Mouse (Mus musculus) lung, adult 2 months (tissue): ENCODE measurements around the gene Ass1. TPM values are rescaled to one million over a fixed set of nuclear protein-coding genes. Genes with fewer than 3 reads are reported as not detected.
A peak's percentile ranks its signal among the peaks of the same experiment; 100 is the strongest.

Source experiments
- DNase-seq: peaks from one replicate; pipeline ENCODE4 v3.0.0; 2022
- H3K4me1 ChIP-seq: fragments of 200-500 bp; 2 replicates; pipeline ENCODE4 v1.6.1; 2011; ENCODE audit warnings: low read length; ENCODE audit not compliant: control insufficient read depth, insufficient read depth
- H3K4me3 ChIP-seq: fragments of 200-500 bp; replicated peaks from 2 replicates; pipeline ENCODE3; 2011; ENCODE audit warnings: low read depth, mild to moderate bottlenecking, control low read depth, low read length; ENCODE audit errors: extremely low read depth
- CTCF ChIP-seq: fragments of 200-500 bp; IDR thresholded peaks from 2 replicates; pipeline ENCODE4 v1.5.1; 2011; ENCODE audit warnings: mild to moderate bottlenecking, low read length, control low read depth; ENCODE audit not compliant: insufficient read depth
- POLR2A ChIP-seq: fragments of 200-500 bp; IDR thresholded peaks from 2 replicates; pipeline ENCODE4 v1.6.1; 2011; ENCODE audit warnings: low read depth, mild to moderate bottlenecking, control low read depth, low read length, borderline replicate concordance; ENCODE audit errors: extremely low read depth
- WGBS: fragments of 180-500 bp; shearing (Covaris S2); methylation state at CpG from one replicate; pipeline ENCODE4 v1.1.7; 2018; 5-methylcytosine and 5-hydroxymethylcytosine counted together
- polyA plus RNA-seq: library from polyadenylated mRNA; depleted of rRNA; stranded (reverse); fragments of >200 nt; gene quantifications from 2 replicates; pipeline ENCODE4 v1.2.3, GENCODE M21; 2012

The Ass1 gene
- polyA plus RNA-seq, 1 experiment, result 18.2 TPM

DNA sequence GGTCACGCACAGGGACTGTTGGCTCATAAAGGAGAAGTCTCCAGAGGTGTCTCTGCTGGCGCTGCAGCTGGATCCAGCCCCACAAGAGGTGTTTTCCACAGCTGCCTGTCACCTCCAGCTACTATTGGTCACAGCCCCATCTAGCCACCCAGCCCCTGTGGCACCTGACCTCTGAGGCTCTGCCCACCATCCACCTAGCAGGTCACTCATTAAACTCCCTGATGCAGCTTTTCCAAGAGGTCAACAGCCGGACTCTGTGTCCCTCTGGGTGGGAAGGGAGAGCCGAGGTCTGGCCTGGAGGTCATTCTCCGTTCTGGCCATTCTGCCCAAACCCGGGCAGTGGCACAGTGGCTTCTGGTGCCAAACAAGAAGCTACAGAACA lies 5.5 kb upstream of the Ass1 start:
- no peak for DNase-seq

DNA sequence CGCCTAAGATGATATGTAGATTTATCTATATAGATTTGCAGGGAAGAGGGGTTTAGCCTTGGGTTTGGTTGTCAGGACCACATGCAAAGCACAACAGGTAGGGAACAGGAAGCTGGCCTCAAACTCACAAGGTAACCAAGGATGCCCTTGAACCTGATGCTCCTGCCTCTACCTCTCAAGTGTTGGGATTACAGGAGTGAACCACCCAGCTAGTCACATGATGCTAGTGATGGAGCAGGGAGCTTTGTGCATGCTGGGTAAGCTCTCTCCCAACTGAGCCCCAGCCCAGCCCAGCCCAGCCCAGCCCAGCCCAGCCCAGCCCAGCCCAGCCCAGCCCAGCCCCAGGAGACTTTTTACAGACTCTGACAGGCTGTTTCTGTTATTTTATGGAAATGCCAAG lies 2.5 kb upstream of the Ass1 start:
- Histone ChIP-seq H3K4me1 (peaks cover 2% of the 10 kb centered on the region; the same call in 1 of the 2 replicates), H3K4me3 (no peak overlapping the region)
- no peak for DNase-seq
- WGBS, result 90% methylated on average over 1 of the region's 1 CpGs
- no peak for TF ChIP-seq POLR2A
- TF ChIP-seq CTCF, result no peak

More for the DNA sequence above, 5.5 kb upstream of the Ass1 start:
- TF ChIP-seq POLR2A, result no peak
- 69% methylated on average over 6 of the region's 6 CpGs for WGBS
- H3K4me3 ChIP-seq, result no peak overlapping the region
- H3K4me1 ChIP-seq, result peaks cover 5% of the 10 kb centered on the region

DNA sequence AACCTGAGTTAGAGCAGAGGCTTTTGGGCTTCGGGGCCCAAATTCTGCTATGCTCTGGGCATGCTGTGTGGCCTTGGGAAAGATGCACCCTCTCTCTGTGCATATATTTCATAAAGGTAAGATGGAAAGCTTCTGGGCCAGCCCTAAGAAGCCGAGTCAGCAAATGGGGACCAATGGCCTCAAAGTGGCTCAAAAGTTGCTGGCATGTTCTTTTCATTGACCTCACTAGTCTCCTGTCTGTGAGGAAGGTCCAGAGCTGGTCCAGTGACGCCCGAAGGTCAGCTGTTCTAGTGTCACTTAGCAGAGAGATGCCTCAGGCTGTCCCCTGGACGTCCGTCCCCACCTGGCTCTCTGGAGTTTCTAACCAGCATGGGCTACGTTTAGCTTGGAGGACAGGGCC lies 1.1 kb upstream of the Ass1 start:
- 93% methylated on average over 7 of the region's 7 CpGs for WGBS

DNA sequence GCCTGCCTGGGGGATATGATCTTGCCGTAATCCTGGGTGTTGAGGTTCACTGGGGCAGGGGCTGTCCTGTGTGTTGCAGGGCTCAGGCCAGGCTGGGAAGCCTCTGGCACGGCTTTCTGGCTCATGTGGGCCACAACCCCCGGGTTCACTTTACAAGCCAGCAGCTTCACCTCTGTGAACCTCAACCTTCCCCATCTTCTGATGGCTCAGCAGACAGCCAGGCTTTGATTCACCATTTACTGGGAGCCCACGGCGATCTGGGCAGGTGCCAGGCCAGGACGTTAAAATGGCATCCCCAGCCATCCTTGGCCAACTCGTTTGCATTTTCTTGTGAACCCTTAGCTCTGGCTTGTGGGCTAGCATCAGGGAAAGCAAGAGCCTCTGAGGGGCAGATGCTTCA lies 527 bp upstream of the Ass1 start:
- 47% methylated on average over 7 of the region's 7 CpGs for WGBS
- Histone ChIP-seq H3K4me1 (peaks cover 2% of the 10 kb centered on the region; the same call in 1 of the 2 replicates), H3K4me3 (no peak overlapping the region)
- TF ChIP-seq CTCF, result no peak
- no peak for TF ChIP-seq POLR2A
- no peak for DNase-seq

More for the DNA sequence above, 1.1 kb upstream of the Ass1 start:
- H3K4me3 ChIP-seq, result no peak overlapping the region
- no peak for DNase-seq
- TF ChIP-seq CTCF, result no peak
- no peak for TF ChIP-seq POLR2A
- peaks cover 2% of the 10 kb centered on the region; the same call in 1 of the 2 replicates for H3K4me1 ChIP-seq

DNA sequence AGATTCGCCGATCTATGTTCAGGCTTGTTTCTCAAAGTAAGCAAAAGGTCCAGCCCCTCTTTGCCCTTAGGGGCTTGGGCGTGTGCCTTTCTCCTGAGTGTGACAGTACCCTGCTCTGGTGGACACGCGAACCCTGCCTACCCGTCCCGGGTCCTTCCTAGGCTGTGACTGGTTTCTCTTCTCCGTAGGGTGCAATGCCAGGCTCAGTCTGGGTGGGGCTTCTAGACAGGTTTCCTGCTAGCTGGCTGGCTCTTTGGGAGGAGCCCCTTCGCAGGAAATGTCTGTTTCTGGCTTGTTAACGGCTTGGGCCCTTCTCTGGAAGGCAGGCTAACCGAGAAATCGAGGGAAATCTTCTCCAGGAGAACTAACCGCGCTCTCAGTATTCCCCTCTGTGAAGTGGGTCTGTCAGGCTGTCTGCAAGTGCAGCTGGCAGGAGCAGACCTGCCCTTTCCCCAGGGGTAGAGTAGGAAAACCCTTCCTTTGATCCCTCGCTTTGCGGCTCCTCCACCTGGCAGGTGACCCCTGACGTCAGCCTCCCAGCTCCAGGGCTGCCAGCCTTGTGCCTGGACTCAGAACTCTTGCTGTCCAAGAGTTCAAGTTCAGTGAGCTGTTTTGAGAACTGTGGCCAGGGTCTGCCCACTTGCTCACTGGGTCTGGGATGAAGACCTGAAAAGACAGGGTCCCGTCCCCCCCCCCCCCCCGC lies 827 bp downstream of the Ass1 start:
- peak; percentile 46 for DNase-seq
- 7% methylated on average over 19 of the region's 19 CpGs for WGBS
- no peak for TF ChIP-seq CTCF
- TF ChIP-seq POLR2A, result peak; percentile 91; the same call in 1 of the 2 replicates
- peak overlapping the region; percentile 67 for H3K4me3 ChIP-seq
- peaks cover 2% of the 10 kb centered on the region; the same call in 1 of the 2 replicates for H3K4me1 ChIP-seq

DNA sequence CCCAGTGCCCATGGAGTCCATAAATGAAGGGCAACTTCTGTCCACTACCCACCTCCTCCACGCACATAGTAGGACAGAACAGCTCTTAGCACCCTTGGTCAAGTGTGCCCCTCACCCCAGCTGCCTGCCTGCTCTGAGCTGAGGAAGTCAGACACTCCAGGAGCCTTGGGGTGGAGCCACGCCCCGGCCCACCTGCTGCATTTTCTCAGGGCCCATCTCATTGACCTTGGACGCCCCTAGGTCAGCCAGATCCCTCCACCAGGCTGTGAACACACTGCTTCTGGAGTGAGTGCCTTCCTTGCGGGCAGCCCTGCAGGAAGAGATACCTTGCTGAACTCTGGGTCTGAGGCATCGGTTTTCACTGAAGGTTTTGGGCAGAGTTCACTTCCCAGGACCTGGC lies 1.6 kb downstream of the Ass1 start:
- WGBS, result 67% methylated on average over 6 of the region's 6 CpGs
- peaks cover 2% of the 10 kb centered on the region; the same call in 1 of the 2 replicates for H3K4me1 ChIP-seq
- TF ChIP-seq CTCF, result no peak
- no peak for TF ChIP-seq POLR2A
- no peak for DNase-seq
- H3K4me3 ChIP-seq, result no peak overlapping the region

DNA sequence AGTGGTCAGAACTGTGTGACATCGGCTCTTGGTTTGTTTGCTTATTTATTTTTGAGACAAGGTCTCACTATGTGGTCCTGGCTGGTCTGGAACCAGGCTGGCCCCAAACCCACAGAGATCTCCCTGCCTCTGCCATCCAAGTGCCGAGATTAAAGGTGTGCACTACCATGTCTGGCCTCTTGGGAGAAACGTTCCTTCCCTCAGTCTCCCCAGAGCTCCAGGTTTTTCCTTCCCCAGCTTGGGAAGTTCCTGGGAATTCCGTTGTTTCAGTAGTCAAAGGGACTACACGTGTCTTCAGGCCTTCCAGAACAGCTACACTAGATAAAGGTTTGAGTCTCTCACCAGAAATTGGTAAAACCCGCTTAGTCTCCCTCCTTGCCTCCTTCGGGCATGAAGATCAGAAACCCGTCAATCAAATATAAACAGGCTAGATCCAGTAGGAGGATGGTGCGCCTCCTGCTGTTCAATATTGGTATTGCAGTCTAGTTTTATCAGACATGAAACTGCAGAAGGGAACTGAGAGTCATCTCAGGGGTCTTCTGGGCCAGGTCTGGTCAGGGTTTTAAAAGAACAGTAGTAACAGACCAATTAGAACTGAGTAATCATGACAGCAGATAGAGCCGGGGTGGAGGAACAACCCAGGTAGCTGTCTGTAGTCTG lies 2.5 kb downstream of the Ass1 start:
- peak; percentile 40 for DNase-seq
- WGBS, result 42% methylated on average over 10 of the region's 10 CpGs
- peaks cover 2% of the 10 kb centered on the region; the same call in 1 of the 2 replicates for H3K4me1 ChIP-seq
- TF ChIP-seq POLR2A (no peak), CTCF (peak; percentile 31; the same call in 1 of the 2 replicates)
- no peak overlapping the region for H3K4me3 ChIP-seq

DNA sequence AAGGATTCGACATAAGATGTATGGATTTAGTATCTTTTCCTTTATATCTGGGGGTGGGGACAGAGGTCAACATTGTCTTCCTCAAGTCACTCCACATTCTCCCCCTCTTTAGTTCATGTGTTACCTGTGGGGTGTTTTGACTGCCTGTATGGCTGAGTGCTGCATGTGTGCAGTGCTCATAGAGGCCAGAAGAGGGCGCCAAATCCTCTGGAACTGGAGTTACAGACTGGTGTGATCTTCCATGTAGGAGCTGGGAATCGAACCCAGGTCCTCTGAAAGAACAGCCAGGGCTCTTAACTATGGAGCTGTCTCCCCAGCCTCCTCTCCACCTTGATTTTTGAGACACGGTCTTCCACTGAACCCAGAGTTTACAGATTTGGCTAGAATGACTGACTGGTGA lies 3.9 kb downstream of the Ass1 start:
- no peak overlapping the region for H3K4me3 ChIP-seq
- 70% methylated on average over 4 of the region's 4 CpGs for WGBS
- no peak for DNase-seq
- TF ChIP-seq CTCF, result peak; percentile 56
- no peak for TF ChIP-seq POLR2A
- peaks cover 2% of the 10 kb centered on the region; the same call in 1 of the 2 replicates for H3K4me1 ChIP-seq

DNA sequence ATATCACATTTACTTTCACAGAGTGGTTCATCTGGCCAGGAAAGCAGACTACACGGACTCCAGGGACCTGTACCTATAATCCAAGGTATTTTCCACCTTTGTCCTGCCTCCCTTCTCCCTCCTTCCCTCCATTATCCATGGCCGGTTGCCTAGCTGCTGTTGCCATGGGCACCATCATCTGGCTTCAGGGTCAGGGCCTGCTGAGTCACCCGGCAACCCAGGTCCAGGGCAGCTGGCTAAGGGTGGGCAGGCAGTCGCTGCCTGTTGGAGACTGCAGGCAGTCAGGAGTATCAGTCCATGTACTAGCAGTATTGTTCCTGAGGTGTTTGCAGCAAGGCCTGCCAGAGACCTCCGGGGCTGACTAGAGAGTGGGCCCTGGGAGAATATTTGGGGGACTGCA lies 4.7 kb downstream of the Ass1 start:
- H3K4me3 ChIP-seq, result no peak overlapping the region
- TF ChIP-seq CTCF (no peak), POLR2A (no peak)
- 76% methylated on average over 5 of the region's 5 CpGs for WGBS
- peaks cover 2% of the 10 kb centered on the region; the same call in 1 of the 2 replicates for H3K4me1 ChIP-seq
- DNase-seq, result no peak

DNA sequence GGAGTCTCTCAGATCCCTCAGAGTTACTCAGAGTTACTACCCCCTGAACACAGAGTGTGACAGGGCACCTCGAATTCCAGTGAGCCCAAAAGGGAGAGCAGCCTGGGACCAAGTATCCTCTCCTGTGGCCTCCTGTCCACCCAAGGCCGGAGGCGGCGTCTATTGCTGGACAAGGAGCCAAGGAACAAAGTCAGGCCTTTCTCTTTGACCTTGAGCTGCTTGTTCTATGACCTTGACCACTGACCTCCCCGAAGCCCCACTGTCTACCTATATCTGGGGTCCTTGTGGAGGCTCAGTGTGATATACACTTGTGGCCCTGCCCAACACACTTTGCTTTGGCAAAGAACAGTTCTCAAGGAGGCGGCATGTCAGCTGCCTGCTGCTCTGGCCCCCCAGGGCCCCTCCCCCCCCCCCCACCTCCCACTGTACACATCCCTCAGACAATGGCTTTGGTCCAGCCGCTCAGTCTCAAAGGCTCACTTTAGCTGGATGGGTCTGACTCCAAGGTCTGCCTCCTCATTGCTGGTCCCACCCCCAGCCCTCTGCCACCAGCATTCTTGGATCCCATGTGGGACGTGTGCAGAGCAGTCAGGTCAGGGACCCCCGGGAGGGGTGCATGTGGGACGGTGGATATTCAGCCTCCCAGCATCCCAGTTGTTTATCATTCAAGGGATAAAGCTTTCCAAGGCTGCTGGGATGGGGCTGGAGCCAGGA lies 6.3 kb downstream of the Ass1 start:
- 66% methylated on average over 10 of the region's 10 CpGs for WGBS
- DNase-seq, result no peak
- Histone ChIP-seq H3K4me3 (no peak overlapping the region), H3K4me1 (no peaks in the 10 kb centered on the region)
- TF ChIP-seq CTCF, result no peak
- TF ChIP-seq POLR2A, result no peak
